In genomic region chr7:6383044-6383455, GRCm38 (mm10) we compare ENCODE assay signal across 8 mouse cellular contexts. TPM values are rescaled to one million over a fixed set of nuclear protein-coding genes. Genes with fewer than 3 reads are reported as not detected.
DNase-seq lines count a peak whose midpoint lies in the region; ATAC-seq and TF ChIP-seq lines count a peak whose summit lies in the region.

Gene Zfp28 (plus strand): TSS chr7:6383295.

- H3K9ac ChIP-seq in heart, embryonic 12.5 days: peak within 1 kb of the TSS; percentile 77
- H3K9ac ChIP-seq in kidney, postnatal 0 days (ENCODE audit: low read depth, low read length): peak within 1 kb of the TSS; percentile 54
- peak within 1 kb of the TSS; percentile 59 for H3K9ac ChIP-seq in liver, embryonic 11.5 days (ENCODE audit: low read depth, low read length)
- H3K9ac ChIP-seq in stomach, embryonic 14.5 days (replicated peaks; ENCODE audit: low read depth, low read length): peak within 1 kb of the TSS; percentile 63

- no peaks in the 10 kb centered on the region for H3K79me2 ChIP-seq in C2C12 (ENCODE audit: control insufficient read depth, insufficient read depth)

- peak within 1 kb of the TSS; percentile 79 for H3K4me2 ChIP-seq in heart, embryonic 12.5 days
- peak within 1 kb of the TSS; percentile 62 for H3K4me2 ChIP-seq in kidney, postnatal 0 days (ENCODE audit: low read length)
- H3K4me2 ChIP-seq in liver, embryonic 11.5 days: peak within 1 kb of the TSS; percentile 77
- H3K4me2 ChIP-seq in stomach, embryonic 14.5 days (replicated peaks; ENCODE audit: low read depth, low read length): peak within 1 kb of the TSS; percentile 70

- H3K36me3 ChIP-seq in C2C12 (ENCODE audit: control insufficient read depth, insufficient read depth): no peaks in the 10 kb centered on the region
- H3K36me3 ChIP-seq in erythroblast, embryonic 14.5 days (ENCODE audit: control insufficient read depth): peaks cover 3% of the 10 kb centered on the region; the same call in 1 of the 2 replicates
- H3K36me3 ChIP-seq in heart, embryonic 12.5 days: peaks cover 9% of the 10 kb centered on the region; the same call in 1 of the 2 replicates
- H3K36me3 ChIP-seq in kidney, postnatal 0 days (ENCODE audit: insufficient read depth, low read length): no peaks in the 10 kb centered on the region
- H3K36me3 ChIP-seq in liver, embryonic 11.5 days (ENCODE audit: control insufficient read depth, insufficient read depth, low read length): no peaks in the 10 kb centered on the region
- H3K36me3 ChIP-seq in stomach, embryonic 14.5 days (ENCODE audit: control insufficient read depth, insufficient read depth, low read length): no peaks in the 10 kb centered on the region

- TF ChIP-seq CTCF in C2C12 (IDR thresholded peaks at IDR 0.05; ENCODE audit: control insufficient read depth, insufficient read depth, insufficient read length): peak; percentile 20
- TF ChIP-seq CTCF in brain, embryonic 14.5 days (IDR thresholded peaks at IDR 0.05; ENCODE audit: borderline replicate concordance, extremely low read depth, insufficient read depth, insufficient read length): peak; percentile 12; the same call in 1 of the 2 replicates
- TF ChIP-seq CTCF in kidney, postnatal 0 days (IDR thresholded peaks at IDR 0.05; ENCODE audit: low read depth): peak; percentile 41; the same call in 1 of the 2 replicates

- WGBS in heart, embryonic 12.5 days: under 1% methylated on average over 28 of the region's 28 CpGs
- WGBS in kidney, postnatal 0 days: under 1% methylated on average over 28 of the region's 28 CpGs
- WGBS in liver, embryonic 11.5 days: 1% methylated on average over 28 of the region's 28 CpGs
- under 1% methylated on average over 28 of the region's 28 CpGs for WGBS in stomach, embryonic 14.5 days

- H3K9me3 ChIP-seq in erythroblast, embryonic 14.5 days (ENCODE audit: control insufficient read depth, low read length): no peaks in the 10 kb centered on the region
- no peaks in the 10 kb centered on the region for H3K9me3 ChIP-seq in heart, embryonic 12.5 days (replicated peaks)
- no peaks in the 10 kb centered on the region for H3K9me3 ChIP-seq in kidney, postnatal 0 days (replicated peaks; ENCODE audit: low read length)
- H3K9me3 ChIP-seq in liver, embryonic 11.5 days (ENCODE audit: control insufficient read depth, low read length): no peaks in the 10 kb centered on the region
- H3K9me3 ChIP-seq in stomach, embryonic 14.5 days (ENCODE audit: control insufficient read depth, low read depth, low read length): no peaks in the 10 kb centered on the region

- no peaks in the 10 kb centered on the region for H3K27me3 ChIP-seq in C2C12 (ENCODE audit: control insufficient read depth, insufficient read depth, insufficient read length)
- H3K27me3 ChIP-seq in erythroblast, embryonic 14.5 days (ENCODE audit: control insufficient read depth): peaks cover 9% of the 10 kb centered on the region
- H3K27me3 ChIP-seq in heart, embryonic 12.5 days (replicated peaks): no peaks in the 10 kb centered on the region
- H3K27me3 ChIP-seq in kidney, postnatal 0 days (ENCODE audit: insufficient read depth, low read length): no peaks in the 10 kb centered on the region
- no peaks in the 10 kb centered on the region for H3K27me3 ChIP-seq in liver, embryonic 11.5 days (replicated peaks; ENCODE audit: control insufficient read depth, insufficient read depth, low read length)
- no peaks in the 10 kb centered on the region for H3K27me3 ChIP-seq in stomach, embryonic 14.5 days (ENCODE audit: control insufficient read depth, insufficient read depth, low read length)

- H3K4me3 ChIP-seq in C2C12 (ENCODE audit: insufficient read depth, poor library complexity, severe bottlenecking): peak within 1 kb of the TSS; percentile 45
- peak within 1 kb of the TSS; percentile 69 for H3K4me3 ChIP-seq in erythroblast, embryonic 14.5 days (replicated peaks)
- H3K4me3 ChIP-seq in heart, embryonic 12.5 days: peak within 1 kb of the TSS; percentile 83
- H3K4me3 ChIP-seq in kidney, postnatal 0 days (replicated peaks; ENCODE audit: low read depth, low read length): peak within 1 kb of the TSS; percentile 50
- H3K4me3 ChIP-seq in liver, embryonic 11.5 days (ENCODE audit: low read depth, low read length): peak within 1 kb of the TSS; percentile 66
- peak within 1 kb of the TSS; percentile 64 for H3K4me3 ChIP-seq in stomach, embryonic 14.5 days (ENCODE audit: low read depth, low read length)

- peak; percentile 99 for DNase-seq in brain, embryonic 14.5 days (ENCODE audit: low read depth)
- peak; percentile 97 for DNase-seq in kidney, postnatal 0 days (ENCODE audit: low spot score)
- DNase-seq in liver, embryonic 11.5 days (ENCODE audit: low spot score): peak; percentile 98
- peak; percentile 91 for DNase-seq in naive thymus-derived CD4-positive, alpha-beta T cell, adult 2 months (ENCODE audit: low read depth)

- peak within 1 kb of the TSS; percentile 73 for H3ac ChIP-seq in C2C12 (ENCODE audit: control insufficient read depth, insufficient read length, low read depth)

- H3K79me3 ChIP-seq in C2C12 (ENCODE audit: low read depth): no peaks in the 10 kb centered on the region

- ATAC-seq in heart, embryonic 12.5 days (ENCODE audit: insufficient number of reproducible peaks, low FRiP score): peak; percentile 97
- peak; percentile 98 for ATAC-seq in kidney, postnatal 0 days (replicated peaks; ENCODE audit: low FRiP score, low read depth)
- ATAC-seq in liver, embryonic 11.5 days (replicated peaks; ENCODE audit: low FRiP score): peak; percentile 95
- peak; percentile 97 for ATAC-seq in stomach, embryonic 14.5 days (ENCODE audit: insufficient number of reproducible peaks, insufficient read depth, low FRiP score, low read depth)

- H3K4me1 ChIP-seq in erythroblast, embryonic 14.5 days (ENCODE audit: control insufficient read depth): peaks cover 24% of the 10 kb centered on the region
- peaks cover 11% of the 10 kb centered on the region for H3K4me1 ChIP-seq in heart, embryonic 12.5 days (replicated peaks)
- H3K4me1 ChIP-seq in kidney, postnatal 0 days (replicated peaks; ENCODE audit: insufficient read depth, low read length): 0 out of 2 replicates have a peak, but pooled peaks cover 3% of the 10 kb centered on the region
- H3K4me1 ChIP-seq in liver, embryonic 11.5 days (replicated peaks; ENCODE audit: control insufficient read depth, insufficient read depth, low read length): 0 out of 2 replicates have a peak, but pooled peaks cover 4% of the 10 kb centered on the region
- peaks cover 6% of the 10 kb centered on the region; the same call in 1 of the 2 replicates for H3K4me1 ChIP-seq in stomach, embryonic 14.5 days (ENCODE audit: control insufficient read depth, insufficient read depth, low read length)

- peak; percentile 15; the same call in 1 of the 2 replicates for TF ChIP-seq POLR2A in brain, embryonic 14.5 days (IDR thresholded peaks at IDR 0.05; ENCODE audit: borderline replicate concordance, extremely low read depth, insufficient read depth, insufficient read length, poor library complexity, severe bottlenecking)

- H3K27ac ChIP-seq in heart, embryonic 12.5 days (ENCODE audit: poor library complexity, severe bottlenecking): 0 out of 2 replicates have a peak within 1 kb of the TSS, but pooled peaks have one; percentile 24
- no peak within 1 kb of the TSS for H3K27ac ChIP-seq in kidney, postnatal 0 days
- no peak within 1 kb of the TSS for H3K27ac ChIP-seq in liver, embryonic 11.5 days (ENCODE audit: low read depth, low read length)
- H3K27ac ChIP-seq in stomach, embryonic 14.5 days (ENCODE audit: low read length): no peak within 1 kb of the TSS; the same call in 1 of the 2 replicates

TF ChIP-seq in C2C12, 6 proteins besides CTCF, POLR2A, EP300 and RAD21:
- TF ChIP-seq MAX (IDR thresholded peaks at IDR 0.05) (peak; percentile 72), MYOD1 (IDR thresholded peaks at IDR 0.05; ENCODE audit: control insufficient read depth, insufficient read length, low read depth) (no peak), CEBPB (IDR thresholded peaks at IDR 0.05; ENCODE audit: low read depth) (no peak), MYOG (IDR thresholded peaks at IDR 0.05; ENCODE audit: control insufficient read depth, extremely low read depth, insufficient read length) (no peak)

RNA-seq across cellular contexts. Expression of gene Zfp28, which starts in this region (rescaled TPM):
- 2.7 TPM for polyA plus RNA-seq in C2C12 (2012; fragmentation: generic; extraction: Trizol)
- 14.5 and 17.9 TPM in 2 replicates for polyA plus RNA-seq in brain, embryonic 14.5 days (2012; rRNA removed)
- polyA plus RNA-seq in erythroblast, embryonic 14.5 days (2012): 0.01 TPM in 1 of 2 replicates, not detected in the other
- polyA plus RNA-seq in heart, embryonic 12.5 days (2016; fragmentation: Nextera tagmentation; extraction: Ambion mirVana): 7.3 and 10.7 TPM in 2 replicates
- 6.2 and 7.4 TPM in 2 replicates for polyA plus RNA-seq in kidney, postnatal 0 days (2015; fragmentation: Nextera tagmentation; extraction: Ambion mirVana)
- polyA plus RNA-seq in liver, embryonic 11.5 days (2014; fragmentation: Nextera tagmentation; extraction: Ambion mirVana): 4.7 and 5.8 TPM in 2 replicates
- 8.9 and 11.6 TPM in 2 replicates for polyA plus RNA-seq in stomach, embryonic 14.5 days (2014; fragmentation: Nextera tagmentation; extraction: Ambion mirVana)
